Comparison of ENCODE assay signal across 8 mouse cellular contexts in genomic region chr9:13825896-13826295, GRCm38 (mm10). TPM values are rescaled to one million over a fixed set of nuclear protein-coding genes. Genes with fewer than 3 reads are reported as not detected.
DNase-seq lines count a peak whose midpoint lies in the region; ATAC-seq and TF ChIP-seq lines count a peak whose summit lies in the region.

No protein-coding gene starts in this region.

- TF ChIP-seq CTCF in layer of hippocampus, adult 2 months (conservative IDR thresholded peaks at IDR 0.05), result no peak

- H3K36me3 ChIP-seq in embryonic facial prominence, embryonic 11.5 days (replicated peaks; ENCODE audit: control insufficient read depth, insufficient read depth, low read depth, low read length), result no peaks in the 10 kb centered on the region; the same call in 1 of the 2 replicates
- peaks cover 4% of the 10 kb centered on the region; the same call in 1 of the 2 replicates for H3K36me3 ChIP-seq in intestine, embryonic 15.5 days
- H3K36me3 ChIP-seq in myocyte (ENCODE audit: control insufficient read depth, insufficient read depth), result peaks cover 8% of the 10 kb centered on the region

- no peak for ATAC-seq in embryonic facial prominence, embryonic 11.5 days (replicated peaks; ENCODE audit: insufficient number of reproducible peaks, low FRiP score, low TSS enrichment, low read depth)
- ATAC-seq in intestine, embryonic 15.5 days, result no peak
- ATAC-seq in frontal cortex, adult (ENCODE audit: low TSS enrichment), result no peak

- H3K4me2 ChIP-seq in embryonic facial prominence, embryonic 11.5 days (ENCODE audit: low read depth, low read length), result peak overlapping the region; percentile 42
- peak overlapping the region; percentile 75 for H3K4me2 ChIP-seq in intestine, embryonic 15.5 days (replicated peaks)
- H3K4me2 ChIP-seq in myocyte (ENCODE audit: low read depth), result peak overlapping the region; percentile 87

- 8% methylated on average over 8 of the region's 8 CpGs for WGBS in embryonic facial prominence, embryonic 11.5 days
- WGBS in intestine, embryonic 15.5 days, result 5% methylated on average over 8 of the region's 8 CpGs

- no peak for DNase-seq in layer of hippocampus, adult 2 months (ENCODE audit: low spot score in 2 of 2)
- no peak for DNase-seq in layer of hippocampus, adult 18-20 months (ENCODE audit: low spot score in 2 of 2)
- no peak for DNase-seq in embryonic facial prominence, embryonic 11.5 days (ENCODE audit: low spot score)
- DNase-seq in thymus, postnatal 4 days, result no peak
- DNase-seq in cerebellum, postnatal 10 days, result no peak

- no peaks in the 10 kb centered on the region for H3K27me3 ChIP-seq in embryonic facial prominence, embryonic 11.5 days (ENCODE audit: control insufficient read depth, insufficient read depth, low read length)
- H3K27me3 ChIP-seq in intestine, embryonic 15.5 days (replicated peaks), result no peaks in the 10 kb centered on the region
- no peaks in the 10 kb centered on the region for H3K27me3 ChIP-seq in myocyte (ENCODE audit: control insufficient read depth, insufficient read depth, insufficient read length)

- H3K9me3 ChIP-seq in embryonic facial prominence, embryonic 11.5 days (replicated peaks; ENCODE audit: control insufficient read depth, low read length), result no peaks in the 10 kb centered on the region
- no peaks in the 10 kb centered on the region for H3K9me3 ChIP-seq in intestine, embryonic 15.5 days

- H3K79me2 ChIP-seq in myocyte (ENCODE audit: control insufficient read depth, insufficient read depth), result peaks cover 60% of the 10 kb centered on the region

- peak overlapping the region; percentile 82 for H3K4me3 ChIP-seq in layer of hippocampus, adult 2 months
- peak overlapping the region; percentile 61 for H3K4me3 ChIP-seq in embryonic facial prominence, embryonic 11.5 days (ENCODE audit: low read depth, low read length)
- peak overlapping the region; percentile 86 for H3K4me3 ChIP-seq in intestine, embryonic 15.5 days (replicated peaks)
- H3K4me3 ChIP-seq in myocyte, result peak overlapping the region; percentile 93

- H3K27ac ChIP-seq in layer of hippocampus, adult 2 months, result peak overlapping the region; percentile 94
- H3K27ac ChIP-seq in embryonic facial prominence, embryonic 11.5 days (replicated peaks; ENCODE audit: low read depth, low read length), result peak overlapping the region; percentile 92; the same call in 1 of the 2 replicates
- H3K27ac ChIP-seq in intestine, embryonic 15.5 days, result peak overlapping the region; percentile 99

- H3K9ac ChIP-seq in embryonic facial prominence, embryonic 11.5 days (replicated peaks; ENCODE audit: low read length), result peak overlapping the region; percentile 83
- peak overlapping the region; percentile 90 for H3K9ac ChIP-seq in intestine, embryonic 15.5 days

- no peak for TF ChIP-seq POLR2A in myocyte (IDR thresholded peaks at IDR 0.05; ENCODE audit: insufficient read length, low read depth)

- peaks cover 2% of the 10 kb centered on the region; the same call in 1 of the 2 replicates for H3K4me1 ChIP-seq in embryonic facial prominence, embryonic 11.5 days (ENCODE audit: control insufficient read depth, insufficient read depth, low read length)
- peaks cover 14% of the 10 kb centered on the region for H3K4me1 ChIP-seq in intestine, embryonic 15.5 days (replicated peaks)

- H3ac ChIP-seq in myocyte (ENCODE audit: control insufficient read depth, insufficient read length), result peak overlapping the region; percentile 39

TF ChIP-seq in myocyte, 11 proteins besides CTCF, POLR2A, EP300 and RAD21:
- no peak for TF ChIP-seq MYOG (IDR thresholded peaks at IDR 0.05; ENCODE audit: control insufficient read depth in 1 of 3, insufficient read depth in 1 of 3, insufficient read length in 2 of 3, low read depth in 2 of 3)
- TF ChIP-seq CEBPB (IDR thresholded peaks at IDR 0.05; ENCODE audit: insufficient read depth, poor library complexity, severe bottlenecking), result no peak
- TF ChIP-seq POLR2AphosphoS2 (IDR thresholded peaks at IDR 0.05; ENCODE audit: insufficient read length, low read depth), result no peak
- no peak for TF ChIP-seq TCF3 (IDR thresholded peaks at IDR 0.05; ENCODE audit: insufficient read length, low read depth)
- TF ChIP-seq E2F4 (IDR thresholded peaks at IDR 0.05; ENCODE audit: insufficient read depth), result no peak
- TF ChIP-seq MYOD1 (IDR thresholded peaks at IDR 0.05; ENCODE audit: control insufficient read depth in 1 of 3, insufficient read length in 2 of 3, low read depth in 2 of 3), result no peak
- no peak for TF ChIP-seq TCF12 (IDR thresholded peaks at IDR 0.05; ENCODE audit: insufficient read depth, poor library complexity, severe bottlenecking)
- no peak for TF ChIP-seq SRF (IDR thresholded peaks at IDR 0.05; ENCODE audit: control insufficient read depth, insufficient read length, low read depth)
- TF ChIP-seq REST (IDR thresholded peaks at IDR 0.05; ENCODE audit: insufficient read depth, insufficient read length), result no peak
- TF ChIP-seq USF1 (IDR thresholded peaks at IDR 0.05; ENCODE audit: low read depth), result no peak

RNA-seq across cellular contexts. Expression of gene Cep57, which starts 1.0 kb away (rescaled TPM):
- total RNA-seq in layer of hippocampus, adult 2 months (2021), result 10 to 100 TPM; 19.5 to 22.5 TPM
- 10 to 100 TPM; 17.7 to 18.9 TPM for total RNA-seq in layer of hippocampus, adult 18-20 months (2021)
- polyA plus RNA-seq in embryonic facial prominence, embryonic 11.5 days (2014; fragmentation: Nextera tagmentation; extraction: Ambion mirVana), result 65.8 and 66.9 TPM in 2 replicates
- polyA plus RNA-seq in intestine, embryonic 15.5 days (2015; fragmentation: Nextera tagmentation; extraction: Ambion mirVana), result 47.3 and 54.6 TPM in 2 replicates
- polyA plus RNA-seq in myocyte (2012; fragmentation: generic; extraction: Trizol), result 4.9 TPM

RNA-seq across cellular contexts. Expression of gene Fam76b, which starts 1.6 kb away (rescaled TPM):
- total RNA-seq in layer of hippocampus, adult 2 months (2021), result 10 to 100 TPM; 18.0 to 23.0 TPM
- total RNA-seq in layer of hippocampus, adult 18-20 months (2021), result 10 to 100 TPM; 17.8 to 18.1 TPM
- 27.1 and 31.8 TPM in 2 replicates for polyA plus RNA-seq in embryonic facial prominence, embryonic 11.5 days (2014; fragmentation: Nextera tagmentation; extraction: Ambion mirVana)
- 19.2 and 20.0 TPM in 2 replicates for polyA plus RNA-seq in intestine, embryonic 15.5 days (2015; fragmentation: Nextera tagmentation; extraction: Ambion mirVana)
- polyA plus RNA-seq in myocyte (2012; fragmentation: generic; extraction: Trizol), result 2.8 TPM
